Mouse (Mus musculus) spleen, postnatal 4 days (tissue): ENCODE measurements around the gene Abca8a.
"Not testable (repeated sequence)": the region's sequence is repeated elsewhere in the genome, so short reads cannot be mapped to it uniquely, and the experiment has no call there.

Source experiments
- DNase-seq, 2 experiments: peaks; one replicate each; pipeline ENCODE4 v3.0.0; 2022; ENCODE audit warnings: low spot score in 2 of 2

The Abca8a gene

DNA sequence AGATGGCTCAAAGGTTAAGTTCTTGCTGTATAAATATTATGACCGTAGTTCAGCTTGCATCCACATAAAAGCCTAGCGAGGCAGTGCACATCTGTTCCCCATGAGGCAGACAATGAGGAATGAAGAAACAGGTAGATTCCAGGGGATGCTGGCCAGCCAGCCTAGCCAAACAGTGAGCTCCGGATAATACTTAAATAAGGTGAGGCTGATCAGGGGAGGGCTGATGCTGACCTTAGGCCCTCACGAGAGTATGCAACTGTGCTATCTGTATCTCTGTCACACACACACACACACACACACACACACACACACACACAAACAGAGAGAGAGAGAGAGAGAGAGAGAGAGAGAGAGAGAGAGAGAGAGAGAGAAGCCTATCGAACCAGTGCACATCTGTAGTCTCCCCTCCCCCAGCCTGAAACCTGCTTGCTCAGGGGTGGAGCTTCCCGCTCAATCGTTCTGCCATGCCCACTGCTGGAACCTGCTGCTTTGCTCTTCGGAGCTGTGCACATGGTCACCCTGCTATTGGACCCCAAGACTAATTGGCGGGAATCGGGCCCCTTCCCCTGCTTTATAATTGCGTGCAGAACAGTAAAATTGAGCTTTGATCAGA, 108.2 kb downstream of the Abca8a start:
- not testable (repeated sequence) for DNase-seq

DNA sequence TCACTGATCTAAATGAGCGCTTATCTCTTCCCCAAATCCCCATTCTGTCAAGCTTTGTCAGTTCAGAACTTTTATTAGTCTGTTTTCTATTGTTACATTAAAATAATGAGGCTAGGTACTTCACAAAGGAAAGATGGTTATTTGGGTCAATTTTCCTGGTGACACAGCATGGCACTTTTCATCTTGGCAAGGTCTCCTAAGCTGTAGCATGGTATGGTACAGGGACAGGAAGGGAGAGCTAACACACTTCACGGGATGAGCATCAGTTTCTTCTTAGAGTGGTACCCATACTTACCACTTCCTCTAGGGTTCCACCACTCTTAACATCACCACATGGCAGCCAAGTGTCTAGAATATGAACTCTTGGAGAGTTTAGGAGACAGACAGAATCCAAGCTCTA, 113.9 kb downstream of the Abca8a start:
- DNase-seq, result no peak
